Mouse (Mus musculus): Measurements from ENCODE around the gene 6430548M08Rik.

DNA sequence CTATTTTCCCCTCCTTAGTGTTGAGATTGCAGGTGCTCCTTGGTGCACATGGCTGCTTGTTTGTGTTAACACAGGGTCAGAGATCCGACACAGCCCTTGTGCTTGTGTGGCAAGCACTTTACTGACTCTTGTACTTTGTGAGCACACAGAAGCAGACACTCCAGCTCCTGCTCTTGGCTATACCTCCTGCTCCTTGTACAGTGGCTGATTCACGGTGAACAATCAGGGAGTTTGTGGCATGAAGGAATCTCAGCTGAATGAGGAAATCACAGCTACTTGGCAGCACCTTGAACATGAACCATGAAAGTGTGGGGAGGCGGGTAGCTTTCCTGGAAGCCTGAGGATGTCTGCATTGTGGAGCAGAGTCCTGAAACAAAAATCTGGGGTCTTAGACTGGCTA lies 26.8 kb downstream of the 6430548M08Rik start:
- TF ChIP-seq POLR2A (IDR thresholded peaks at IDR 0.05; ENCODE audit: insufficient read depth, low read depth, low read length) (no peak), EP300 (IDR thresholded peaks at IDR 0.05; ENCODE audit: insufficient read depth, low read depth, low read length) (no peak), CTCF (IDR thresholded peaks at IDR 0.05) (no peak)

Measured in heart, adult 2 months (tissue).